Mouse (Mus musculus) myocyte (in vitro differentiated cells): ENCODE data around the gene Olfr1048. TPM values are rescaled to one million over a fixed set of nuclear protein-coding genes. Genes with fewer than 3 reads are reported as not detected.

Experiments used
- H3K27me3 ChIP-seq: one replicate; pipeline ENCODE4 v1.6.1; 2011; ENCODE audit not compliant: control insufficient read depth, insufficient read depth, insufficient read length
- H3K36me3 ChIP-seq: one replicate; pipeline ENCODE4 v1.6.1; 2011; ENCODE audit not compliant: control insufficient read depth, insufficient read depth
- H3K4me2 ChIP-seq: one replicate; pipeline ENCODE4 v1.6.1; 2011; ENCODE audit warnings: low read depth, control low read depth
- H3K4me3 ChIP-seq: one replicate; pipeline ENCODE4 v1.5.1; 2011; ENCODE audit warnings: mild to moderate bottlenecking, control low read depth, moderate library complexity
- H3K79me2 ChIP-seq: one replicate; pipeline ENCODE4 v1.6.1; 2011; ENCODE audit not compliant: control insufficient read depth, insufficient read depth
- H3ac ChIP-seq: one replicate; pipeline ENCODE4 v1.6.1; 2011; ENCODE audit not compliant: control insufficient read depth, insufficient read length
- CEBPB ChIP-seq: IDR thresholded peaks from 2 replicates; pipeline ENCODE4 v1.6.1; 2011; ENCODE audit warnings: mild to moderate bottlenecking, moderate library complexity; ENCODE audit not compliant: poor library complexity, insufficient read depth, severe bottlenecking
- E2F4 ChIP-seq: IDR thresholded peaks from one replicate; pipeline ENCODE4 v1.6.1; 2011; ENCODE audit warnings: mild to moderate bottlenecking, control low read depth, moderate library complexity; ENCODE audit not compliant: insufficient read depth
- MAX ChIP-seq: IDR thresholded peaks from one replicate; pipeline ENCODE4 v1.6.1; 2011; ENCODE audit warnings: low read depth, mild to moderate bottlenecking, control low read depth
- MYOD1 ChIP-seq, 3 experiments: IDR thresholded peaks; one replicate each; pipeline ENCODE4 v1.6.1; 2011; ENCODE audit warnings: control low read depth in 2 of 3, low read depth in 2 of 3, mild to moderate bottlenecking in 2 of 3, moderate library complexity in 1 of 3; ENCODE audit not compliant: insufficient read length in 2 of 3, control insufficient read depth in 1 of 3
- MYOG ChIP-seq, 3 experiments: IDR thresholded peaks; one replicate each; pipeline ENCODE4 v1.6.1; 2011; ENCODE audit warnings: control low read depth in 2 of 3, low read depth in 2 of 3, mild to moderate bottlenecking in 2 of 3; ENCODE audit not compliant: insufficient read length in 2 of 3, control insufficient read depth in 1 of 3, insufficient read depth in 1 of 3
- POLR2A ChIP-seq: IDR thresholded peaks from one replicate; pipeline ENCODE4 v1.6.1; 2011; ENCODE audit warnings: low read depth, mild to moderate bottlenecking, control low read depth, moderate library complexity; ENCODE audit not compliant: insufficient read length
- POLR2AphosphoS2 ChIP-seq: IDR thresholded peaks from one replicate; pipeline ENCODE4 v1.6.1; 2011; ENCODE audit warnings: low read depth, control low read depth; ENCODE audit not compliant: insufficient read length
- SRF ChIP-seq: IDR thresholded peaks from one replicate; pipeline ENCODE4 v1.6.1; 2011; ENCODE audit warnings: low read depth; ENCODE audit not compliant: control insufficient read depth, insufficient read length
- TCF12 ChIP-seq: IDR thresholded peaks from one replicate; pipeline ENCODE4 v1.6.1; 2011; ENCODE audit warnings: mild to moderate bottlenecking, control low read depth; ENCODE audit not compliant: poor library complexity, insufficient read depth, severe bottlenecking
- TCF3 ChIP-seq: IDR thresholded peaks from one replicate; pipeline ENCODE4 v1.6.1; 2011; ENCODE audit warnings: low read depth, control low read depth; ENCODE audit not compliant: insufficient read length
- USF1 ChIP-seq: IDR thresholded peaks from one replicate; pipeline ENCODE4 v1.6.1; 2011; ENCODE audit warnings: low read depth, mild to moderate bottlenecking, control low read depth, moderate library complexity
- polyA plus RNA-seq: library from polyadenylated mRNA; unstranded; fragments of >200 nt; fragmentation: generic; extraction: Trizol; gene quantifications from one replicate; pipeline ENCODE4 v1.2.1, GENCODE M21; 2012; ENCODE audit warnings: missing spikeins

Gene Olfr1048
- polyA plus RNA-seq, 1 experiment: not detected

DNA sequence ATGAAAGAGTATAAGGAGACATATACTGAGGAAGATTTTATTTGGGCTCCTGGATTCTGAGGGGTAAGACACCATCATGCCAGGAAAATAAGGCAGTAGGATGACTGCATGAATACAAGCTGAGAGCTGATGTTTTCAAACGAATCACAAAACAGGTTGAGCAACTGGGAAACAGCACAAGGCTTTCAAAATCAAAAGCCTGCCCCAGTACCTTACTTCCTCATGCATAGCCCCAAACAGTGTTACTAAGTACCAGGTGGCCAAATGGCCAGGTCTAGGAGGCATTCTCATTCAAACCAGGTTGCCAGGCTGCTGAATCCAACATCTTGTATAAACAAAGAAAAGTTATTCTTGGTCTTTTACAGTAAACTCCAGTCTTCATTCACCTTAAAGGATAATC, 44.2 kb downstream of the Olfr1048 start:
- TF ChIP-seq SRF (no peak), USF1 (no peak), POLR2AphosphoS2 (no peak), MYOD1 (IDR thresholded peaks at IDR 0.05; ENCODE audit: control insufficient read depth in 1 of 3, insufficient read length in 2 of 3, low read depth in 2 of 3) (no peak), POLR2A (no peak), E2F4 (no peak), TCF12 (no peak), MAX (no peak), CEBPB (no peak), TCF3 (no peak)
- Histone ChIP-seq H3K79me2 (no peaks in the 10 kb centered on the region), H3K27me3 (no peaks in the 10 kb centered on the region), H3K36me3 (no peaks in the 10 kb centered on the region), H3K4me2 (no peak overlapping the region), H3K4me3 (no peak overlapping the region), H3ac (no peak overlapping the region)

GRCm38 (mm10) chr2:86185583-86185982, 54.5 kb downstream of the Olfr1048 start, which contains the start of gene Olfr52:
Gene Olfr52 (minus strand): TSS chr2:86185683.
- no peaks in the 10 kb centered on the region for H3K36me3 ChIP-seq
- H3K4me2 ChIP-seq: no peak within 1 kb of the TSS
- no peak within 1 kb of the TSS for H3ac ChIP-seq
- no peaks in the 10 kb centered on the region for H3K27me3 ChIP-seq
- no peaks in the 10 kb centered on the region for H3K79me2 ChIP-seq
- no peak within 1 kb of the TSS for H3K4me3 ChIP-seq
- TF ChIP-seq MAX (no peak), SRF (no peak), POLR2AphosphoS2 (no peak), MYOG (IDR thresholded peaks at IDR 0.05; ENCODE audit: control insufficient read depth in 1 of 3, insufficient read depth in 1 of 3, insufficient read length in 2 of 3, low read depth in 2 of 3) (no peak), TCF12 (no peak)

Other genes starting within 250 kb of the Olfr1048 start
- gene Olfr1031, start 250.0 kb downstream of the Olfr1048 start, polyA plus RNA-seq: not detected
- gene Olfr1032, start 234.7 kb downstream of the Olfr1048 start, polyA plus RNA-seq: not detected
- not detected for gene Olfr1033, start 219.7 kb downstream of the Olfr1048 start, polyA plus RNA-seq
- not detected for gene Olfr1034, start 194.4 kb downstream of the Olfr1048 start, polyA plus RNA-seq
- gene Olfr1036, start 166.3 kb downstream of the Olfr1048 start, polyA plus RNA-seq: not detected
- not detected for gene Olfr1037, start 152.9 kb downstream of the Olfr1048 start, polyA plus RNA-seq
- not detected for gene Olfr1039, start 104.4 kb downstream of the Olfr1048 start, polyA plus RNA-seq
- gene Olfr1040, start 93.6 kb downstream of the Olfr1048 start, polyA plus RNA-seq: not detected
- gene Olfr1042, start 78.5 kb downstream of the Olfr1048 start, polyA plus RNA-seq: not detected
- gene Olfr1043, start 72.8 kb downstream of the Olfr1048 start, polyA plus RNA-seq: not detected
- not detected for gene Olfr1044, start 62.5 kb downstream of the Olfr1048 start, polyA plus RNA-seq
- not detected for gene Olfr52, start 54.6 kb downstream of the Olfr1048 start, polyA plus RNA-seq
- not detected for gene Olfr1045, start 37.3 kb downstream of the Olfr1048 start, polyA plus RNA-seq
- not detected for gene Olfr1046, start 21.0 kb downstream of the Olfr1048 start, polyA plus RNA-seq
- gene Olfr1047, start 8.9 kb downstream of the Olfr1048 start, polyA plus RNA-seq: not detected
- gene Olfr1049, start 18.0 kb upstream of the Olfr1048 start, polyA plus RNA-seq: not detected
- not detected for gene Olfr1051, start 38.8 kb upstream of the Olfr1048 start, polyA plus RNA-seq
- not detected for gene Olfr1052, start 52.2 kb upstream of the Olfr1048 start, polyA plus RNA-seq
- gene Olfr1053, start 75.0 kb upstream of the Olfr1048 start, polyA plus RNA-seq: not detected
- gene Olfr1054, start 95.1 kb upstream of the Olfr1048 start, polyA plus RNA-seq: not detected
- gene Olfr1055, start 110.0 kb upstream of the Olfr1048 start, polyA plus RNA-seq: not detected
- gene Olfr1056, start 122.2 kb upstream of the Olfr1048 start, polyA plus RNA-seq: not detected
- not detected for gene Olfr1057, start 138.1 kb upstream of the Olfr1048 start, polyA plus RNA-seq
- not detected for gene Olfr1058, start 148.3 kb upstream of the Olfr1048 start, polyA plus RNA-seq
- not detected for gene Olfr1061, start 173.8 kb upstream of the Olfr1048 start, polyA plus RNA-seq
- gene Olfr1062, start 186.5 kb upstream of the Olfr1048 start, polyA plus RNA-seq: not detected
- not detected for gene Olfr1065, start 210.3 kb upstream of the Olfr1048 start, polyA plus RNA-seq
- not detected for gene Olfr1066, start 216.0 kb upstream of the Olfr1048 start, polyA plus RNA-seq
- gene Olfr228, start 247.1 kb upstream of the Olfr1048 start, polyA plus RNA-seq: not detected